Mouse (Mus musculus): Measurements from ENCODE around the gene Gm8281. TPM values are rescaled to one million over a fixed set of nuclear protein-coding genes. Genes with fewer than 3 reads are reported as not detected.
"Not testable (repeated sequence)": the region's sequence is repeated elsewhere in the genome, so short reads cannot be mapped to it uniquely, and the experiment has no call there.

The Gm8281 gene
- polyA plus RNA-seq (2015; fragmentation: Nextera tagmentation; extraction: Ambion mirVana) = not detected in 2 replicates

GRCm38 (mm10) chr14:5070611-5071490, at the start of gene Gm8281:
Gene Gm8281 (plus strand): TSS chr14:5071040.
- H3K27ac ChIP-seq; H3K9ac ChIP-seq; H3K9me3 ChIP-seq (replicated peaks); H3K36me3 ChIP-seq; H3K4me1 ChIP-seq (replicated peaks); H3K27me3 ChIP-seq; ATAC-seq (ENCODE audit: low read depth); DNase-seq; H3K4me3 ChIP-seq (replicated peaks): not testable (repeated sequence)
- H3K4me2 ChIP-seq = peak within 1 kb of the TSS; percentile 35; the same call in 1 of the 2 replicates
- 6% methylated on average over 34 of the region's 63 CpGs for WGBS (ENCODE audit: insufficient replicate concordance)

DNA sequence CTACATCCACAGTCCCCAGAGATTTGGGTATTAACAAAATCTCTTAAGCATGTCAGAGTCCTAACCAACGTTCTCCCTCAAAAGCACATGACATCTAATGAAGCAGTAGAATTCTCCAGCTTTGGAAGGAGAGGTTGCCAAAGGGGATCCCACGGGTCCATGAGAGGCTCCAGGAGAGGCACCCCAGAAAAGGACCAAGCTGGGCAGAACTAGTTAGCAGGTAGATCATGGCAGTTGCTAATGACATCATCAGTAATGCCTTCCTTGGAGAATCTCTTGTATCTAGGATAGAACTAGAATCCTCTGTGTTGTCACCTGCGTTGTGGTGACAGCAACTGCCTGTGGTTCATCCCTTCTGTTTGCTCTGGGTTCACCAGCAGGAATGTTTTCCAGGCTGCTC, 20.5 kb upstream of the Gm8281 start, which contains the start of gene 4930555G01Rik:
TSS of gene 4930555G01Rik (plus strand) at position 301 of the 400 bp plus-strand sequence.
- not testable (repeated sequence) for H3K36me3 ChIP-seq; H3K4me2 ChIP-seq; H3K4me1 ChIP-seq (replicated peaks); H3K27ac ChIP-seq; H3K4me3 ChIP-seq (replicated peaks); H3K9ac ChIP-seq; H3K9me3 ChIP-seq (replicated peaks); DNase-seq; H3K27me3 ChIP-seq; ATAC-seq (ENCODE audit: low read depth)
- no CpG with 5 or more reads among the region's 3 CpGs for WGBS (ENCODE audit: insufficient replicate concordance)

DNA sequence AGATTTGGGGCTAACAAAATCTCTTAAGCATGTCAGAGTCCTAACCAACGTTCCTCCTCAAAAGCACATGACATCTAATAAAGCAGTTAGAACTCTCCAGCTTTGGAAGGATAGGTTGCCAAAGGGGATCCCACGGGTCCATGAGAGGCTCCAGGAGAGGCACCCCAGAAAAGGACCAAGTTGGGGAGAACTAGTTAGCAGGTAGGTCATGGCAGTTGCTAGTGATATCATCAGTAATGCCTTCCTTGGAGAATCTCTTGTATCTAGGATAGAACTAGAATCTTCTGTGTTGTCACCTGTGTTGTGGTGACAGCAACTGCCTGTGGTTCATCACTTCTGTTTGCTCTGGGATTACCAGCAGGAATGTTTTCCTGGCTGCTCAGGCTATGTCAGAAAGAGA, 60.4 kb downstream of the Gm8281 start, which contains the start of gene Gm8279:
TSS of gene Gm8279 (plus strand) at position 301 of the 400 bp plus-strand sequence.
- WGBS (ENCODE audit: insufficient replicate concordance) = 27% methylated on average over 2 of the region's 2 CpGs
- not testable (repeated sequence) for H3K4me2 ChIP-seq; H3K4me1 ChIP-seq (replicated peaks); H3K27me3 ChIP-seq; H3K9me3 ChIP-seq (replicated peaks); H3K27ac ChIP-seq; H3K9ac ChIP-seq; ATAC-seq (ENCODE audit: low read depth); H3K4me3 ChIP-seq (replicated peaks); H3K36me3 ChIP-seq; DNase-seq

Other genes starting within 250 kb of the Gm8281 start
- gene Gm3269, start 232.9 kb upstream of the Gm8281 start, polyA plus RNA-seq (2015; fragmentation: Nextera tagmentation; extraction: Ambion mirVana) = not detected in 2 replicates
- gene Gm3264, start 215.5 kb upstream of the Gm8281 start, polyA plus RNA-seq (2015; fragmentation: Nextera tagmentation; extraction: Ambion mirVana) = not detected in 2 replicates
- not detected in 2 replicates for gene Gm3278, start 178.6 kb upstream of the Gm8281 start, polyA plus RNA-seq (2015; fragmentation: Nextera tagmentation; extraction: Ambion mirVana)
- not detected in 2 replicates for gene Gm8297, start 87.1 kb upstream of the Gm8281 start, polyA plus RNA-seq (2015; fragmentation: Nextera tagmentation; extraction: Ambion mirVana)
- gene Gm3298, start 55.1 kb upstream of the Gm8281 start, polyA plus RNA-seq (2015; fragmentation: Nextera tagmentation; extraction: Ambion mirVana) = not detected in 2 replicates
- gene 4930555G01Rik, start 20.4 kb upstream of the Gm8281 start, polyA plus RNA-seq (2015; fragmentation: Nextera tagmentation; extraction: Ambion mirVana) = not detected in 2 replicates
- not detected in 2 replicates for gene Gm8279, start 60.5 kb downstream of the Gm8281 start, polyA plus RNA-seq (2015; fragmentation: Nextera tagmentation; extraction: Ambion mirVana)
- gene Gm3317, start 93.5 kb downstream of the Gm8281 start, polyA plus RNA-seq (2015; fragmentation: Nextera tagmentation; extraction: Ambion mirVana) = not detected in 2 replicates
- gene Gm8271, start 114.8 kb downstream of the Gm8281 start, polyA plus RNA-seq (2015; fragmentation: Nextera tagmentation; extraction: Ambion mirVana) = not detected in 2 replicates
- gene Gm3526, start 189.5 kb downstream of the Gm8281 start, polyA plus RNA-seq (2015; fragmentation: Nextera tagmentation; extraction: Ambion mirVana) = not detected in 2 replicates

Data from liver, embryonic 13.5 days (tissue).